Mouse (Mus musculus) frontal cortex, adult (tissue): Measurements from ENCODE around the gene Fgfr2.
"Not testable (repeated sequence)": the region's sequence is repeated elsewhere in the genome, so short reads cannot be mapped to it uniquely, and the experiment has no call there.

Experiments
- ATAC-seq: cut with Nextera tagmentation; 2 replicates; pipeline ENCODE4 v1.9.2; 2017; ENCODE audit warnings: mild to moderate bottlenecking, moderate library complexity, mixed read lengths; ENCODE audit not compliant: low TSS enrichment

The Fgfr2 gene

GRCm38 (mm10) chr7:132664815-132665214 lies 458.3 kb downstream of the Fgfr2 start:
- no peak for ATAC-seq

DNA sequence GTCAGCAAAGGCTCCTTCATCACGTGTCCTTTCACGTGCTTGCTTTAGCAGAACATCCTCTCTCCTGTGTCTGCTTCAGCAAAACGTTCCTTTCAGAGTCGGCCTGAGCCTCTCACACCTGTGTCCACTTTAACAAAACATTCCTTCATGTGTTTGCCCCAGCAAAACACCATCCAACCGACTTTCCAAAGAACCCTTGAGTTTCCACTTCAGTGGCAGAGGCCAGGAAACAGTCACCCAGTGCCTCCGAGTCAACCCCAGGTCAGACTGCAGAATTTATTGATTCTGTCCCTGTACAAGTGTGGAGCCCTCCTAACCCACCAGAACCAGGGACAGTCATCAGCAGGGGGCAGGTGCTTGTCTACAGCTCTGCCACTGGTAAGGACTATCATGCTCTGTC lies 460.3 kb downstream of the Fgfr2 start:
- ATAC-seq: not testable (repeated sequence)

DNA sequence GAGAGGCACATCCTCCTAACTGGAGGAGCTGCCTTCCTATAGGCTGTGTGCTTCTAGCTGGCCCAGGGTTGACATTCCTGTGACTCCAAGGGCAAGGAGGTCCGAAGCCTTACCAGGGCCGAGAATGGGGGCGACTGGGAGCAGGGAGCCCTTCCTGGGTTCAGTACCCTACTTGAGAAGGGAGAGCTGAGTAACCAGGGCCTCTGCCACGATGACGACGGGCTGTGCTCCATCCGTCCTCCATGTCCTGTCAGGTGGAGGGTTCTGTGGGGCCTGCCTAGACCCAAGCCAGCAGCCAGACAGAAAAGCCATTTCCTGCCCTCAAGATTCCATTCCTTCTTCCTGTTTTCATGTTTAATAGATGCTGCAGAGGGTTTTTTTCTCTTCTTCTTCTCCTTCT lies 463.5 kb downstream of the Fgfr2 start:
- no peak for ATAC-seq

GRCm38 (mm10) chr7:132658688-132659087 lies 464.5 kb downstream of the Fgfr2 start:
- ATAC-seq: no peak

DNA sequence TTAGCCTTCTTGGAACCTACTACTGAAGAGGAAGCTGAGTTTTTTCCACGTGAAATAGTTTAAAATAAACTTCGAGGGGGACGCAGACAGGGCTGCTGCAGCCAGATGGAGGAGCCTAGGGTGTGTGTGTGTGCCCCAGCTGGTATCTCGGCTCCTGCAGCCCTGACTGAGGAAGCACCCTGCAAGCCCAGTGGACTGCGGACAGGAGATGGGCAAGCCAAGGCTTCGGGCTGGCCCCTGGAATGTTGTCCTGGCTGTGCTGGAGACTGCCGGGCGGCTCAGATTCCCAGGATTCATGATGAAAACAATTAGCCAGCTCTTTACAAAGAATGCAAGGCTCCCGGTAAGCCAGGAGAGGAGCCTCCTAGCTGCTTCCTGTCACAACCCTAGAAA lies 465.1 kb downstream of the Fgfr2 start:
- ATAC-seq: peak; percentile 26; the same call in 1 of the 2 replicates

GRCm38 (mm10) chr7:132657371-132658057 lies 465.6 kb downstream of the Fgfr2 start:
- no peak for ATAC-seq

DNA sequence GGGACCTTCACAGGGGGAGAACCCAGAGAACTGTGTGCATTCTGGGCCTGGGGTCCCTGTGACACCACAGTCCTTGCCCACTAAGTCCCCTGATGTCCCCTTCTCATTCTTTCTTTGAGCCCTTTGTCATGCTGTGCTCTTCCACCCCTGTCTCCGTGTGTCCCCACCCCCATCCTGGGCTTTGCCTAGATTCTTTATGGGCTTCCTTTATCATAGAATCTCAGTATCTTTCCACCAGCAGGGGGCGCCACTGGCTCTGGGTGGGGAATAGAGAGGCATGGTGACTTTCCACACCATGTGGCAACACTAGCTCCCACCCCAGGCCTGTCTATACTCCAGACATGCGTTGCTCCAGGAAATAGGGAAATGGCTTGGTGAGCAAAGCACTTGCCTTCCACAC lies 466.6 kb downstream of the Fgfr2 start:
- ATAC-seq: peak; percentile 64

DNA sequence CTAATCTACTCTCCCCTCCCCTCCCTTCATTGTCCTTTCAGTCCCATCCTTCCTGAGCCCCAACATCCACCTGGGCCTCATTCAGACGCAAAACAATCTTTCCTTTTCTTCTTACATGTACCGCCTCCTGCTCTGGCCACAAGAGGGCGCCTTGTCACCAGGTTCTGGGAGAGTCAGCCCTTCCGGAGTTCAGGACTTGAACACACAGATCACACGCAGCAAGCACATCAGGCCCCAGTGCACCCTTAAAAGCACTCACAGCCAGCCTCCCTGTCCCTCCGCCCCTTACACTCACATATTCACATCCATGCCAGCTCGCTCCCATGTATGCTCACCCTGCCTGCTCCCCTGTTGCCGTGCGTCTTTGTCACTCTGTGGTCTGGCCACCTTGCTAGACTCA lies 467.1 kb downstream of the Fgfr2 start:
- ATAC-seq: peak; percentile 66

DNA sequence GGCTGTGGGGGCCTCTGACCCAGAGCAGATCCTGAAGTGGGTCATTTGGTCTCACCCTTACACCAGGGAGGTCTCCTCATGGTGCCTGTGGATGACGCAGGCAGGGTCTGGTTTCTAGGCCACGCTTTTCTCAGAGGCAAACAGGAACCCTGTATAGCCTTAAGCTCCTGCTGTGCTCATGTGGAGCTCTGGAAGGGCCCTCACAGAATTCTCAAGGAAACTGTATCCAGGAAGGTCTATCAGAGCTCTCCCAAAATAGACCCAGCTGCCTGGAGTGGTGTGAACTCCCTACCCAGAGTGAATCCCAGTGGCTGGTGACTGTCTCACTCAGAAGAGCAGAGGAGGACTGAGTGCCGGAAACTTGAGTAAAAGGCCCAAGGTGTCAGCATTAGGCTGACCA lies 468.7 kb downstream of the Fgfr2 start:
- no peak for ATAC-seq

DNA sequence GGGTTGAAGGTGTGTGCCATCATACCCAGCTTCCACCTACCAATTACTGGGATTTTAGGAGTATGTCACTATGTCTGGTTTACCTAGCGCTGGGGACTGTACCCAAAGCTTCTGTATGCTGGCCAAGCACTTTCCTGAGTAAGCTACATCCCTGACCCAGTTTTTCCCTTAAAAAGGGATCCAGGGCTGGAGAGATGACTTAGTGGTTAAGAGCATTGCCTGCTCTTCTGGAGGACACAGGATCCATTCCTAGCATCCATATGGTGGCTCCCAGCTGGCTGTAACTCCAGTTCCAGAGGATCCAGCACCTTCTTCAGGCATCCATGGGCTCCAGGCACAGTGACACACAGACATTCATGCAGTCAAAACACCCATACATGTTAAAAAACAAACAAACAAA lies 476.6 kb downstream of the Fgfr2 start:
- ATAC-seq: peak; percentile 79

- ATAC-seq: no peak
Measured at GRCm38 (mm10) chr7:132644605-132645279, 478.4 kb downstream of the Fgfr2 start.

- no peak for ATAC-seq
Measured at GRCm38 (mm10) chr7:132641606-132642005, 481.5 kb downstream of the Fgfr2 start.

GRCm38 (mm10) chr7:132640946-132641345 lies 482.2 kb downstream of the Fgfr2 start:
- ATAC-seq: no peak

GRCm38 (mm10) chr7:132638446-132639087 lies 484.6 kb downstream of the Fgfr2 start:
- ATAC-seq: peak; percentile 93

- ATAC-seq: no peak
Measured at GRCm38 (mm10) chr7:132637292-132637691, 485.9 kb downstream of the Fgfr2 start.

- ATAC-seq: peak; percentile 62
Measured at GRCm38 (mm10) chr7:132631313-132631712, 491.8 kb downstream of the Fgfr2 start.

GRCm38 (mm10) chr7:132627448-132627847 lies 495.7 kb downstream of the Fgfr2 start:
- no peak for ATAC-seq

DNA sequence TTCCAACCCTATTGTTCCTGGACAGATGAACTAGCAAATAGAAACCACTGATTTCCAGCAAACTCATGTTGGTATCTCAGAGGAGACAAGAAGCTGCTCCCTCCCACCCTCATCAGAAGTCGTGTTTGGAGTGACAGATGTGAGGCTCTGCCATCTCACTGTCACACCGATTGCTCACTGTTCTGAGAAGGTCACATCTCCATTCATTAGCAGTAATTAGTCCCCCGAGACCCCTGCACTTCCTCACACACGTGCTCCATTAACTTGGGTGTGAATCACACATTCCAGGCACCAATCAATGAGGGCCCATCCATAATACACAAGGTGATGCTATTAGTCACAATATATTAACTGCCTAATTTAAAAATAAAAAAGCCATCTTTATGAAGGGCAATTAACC lies 497.0 kb downstream of the Fgfr2 start:
- no peak for ATAC-seq

DNA sequence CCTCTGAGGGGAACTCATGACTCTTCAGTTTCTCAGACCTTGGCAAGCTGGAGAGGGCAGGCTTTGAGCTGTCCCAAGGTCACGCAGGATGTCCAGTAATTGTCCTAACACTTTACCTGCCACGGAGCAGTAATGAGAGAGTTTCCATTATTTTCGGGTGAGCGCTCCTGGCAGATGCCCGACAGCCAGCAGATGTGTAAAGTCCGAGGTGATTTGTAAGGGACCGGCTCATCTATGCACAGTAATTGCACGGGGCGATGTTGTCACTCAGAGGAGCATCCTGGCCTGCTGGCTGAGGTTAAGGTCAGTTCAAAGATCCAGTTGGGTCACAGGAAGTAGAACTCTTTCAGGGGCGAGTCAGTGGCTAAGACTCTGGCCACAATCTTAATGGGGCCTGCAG lies 499.0 kb downstream of the Fgfr2 start:
- no peak for ATAC-seq

DNA sequence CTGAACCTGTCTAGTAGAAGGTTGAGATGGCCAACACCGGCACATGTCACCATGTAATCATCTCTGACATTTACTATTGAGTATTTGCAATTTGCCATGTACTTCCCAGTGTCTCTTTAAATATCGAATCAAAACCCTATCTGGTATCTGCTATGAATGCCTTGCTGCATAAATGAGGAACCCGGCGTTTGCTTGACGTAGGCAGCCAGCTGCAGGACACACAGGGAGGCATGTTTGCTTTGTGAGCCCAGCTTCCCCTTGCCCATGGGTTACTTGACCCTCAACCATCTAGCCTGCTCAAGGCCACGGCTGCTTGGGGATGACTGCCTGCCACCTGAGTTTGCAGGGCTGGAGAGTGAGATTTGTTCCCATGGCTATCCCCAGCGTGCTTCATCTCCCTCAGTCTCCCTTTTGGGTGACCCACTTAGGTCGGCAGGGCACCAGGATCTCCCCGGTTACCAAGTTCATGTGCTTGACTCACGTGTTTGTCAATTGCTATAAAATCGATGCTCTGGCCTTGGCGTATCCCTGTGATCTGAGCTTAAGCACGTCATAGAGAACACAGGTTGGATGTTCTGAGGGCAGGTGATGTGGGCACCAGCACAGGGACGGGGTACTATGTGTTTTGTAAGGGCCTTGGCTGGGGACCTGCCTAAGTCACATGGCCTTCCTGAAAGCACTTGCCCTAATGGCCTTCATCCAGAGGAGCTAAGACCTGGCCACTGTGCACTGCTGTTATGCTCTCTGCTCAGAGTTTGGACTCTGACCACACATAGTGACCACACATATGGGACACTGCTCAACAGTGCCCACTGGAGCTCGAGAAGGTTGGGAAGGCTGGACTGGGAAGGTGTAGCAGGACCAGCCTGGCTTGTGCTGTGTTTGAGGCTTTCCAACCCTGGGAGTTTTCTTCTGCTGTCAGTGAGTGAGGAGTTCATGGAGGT lies 502.9 kb downstream of the Fgfr2 start:
- ATAC-seq: no peak

DNA sequence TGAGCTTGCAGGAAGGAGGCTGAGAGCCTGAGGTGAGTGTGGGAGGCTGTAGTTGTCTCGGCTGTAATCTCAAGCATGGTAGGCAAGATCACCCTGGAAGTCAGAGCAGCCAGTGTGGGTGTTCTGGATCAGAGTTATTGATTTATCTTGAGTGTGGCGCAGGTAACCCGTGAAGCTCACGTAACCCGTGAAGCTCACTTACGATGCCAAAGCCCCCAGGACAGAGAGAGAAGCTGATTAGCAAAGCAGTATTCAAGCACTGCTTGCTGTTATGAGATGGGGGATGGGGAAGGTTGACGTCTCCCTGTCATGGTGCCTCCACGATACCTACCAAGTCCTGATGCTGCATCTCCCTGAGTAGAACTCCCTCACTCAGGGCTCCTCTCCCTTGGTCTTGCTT lies 503.6 kb downstream of the Fgfr2 start:
- no peak for ATAC-seq

- ATAC-seq: no peak
Measured at GRCm38 (mm10) chr7:132617021-132617564, 506.1 kb downstream of the Fgfr2 start.
